Mouse (Mus musculus) limb, embryonic 14.5 days (tissue): ENCODE data around the gene Chpf2. TPM values are rescaled to one million over a fixed set of nuclear protein-coding genes. Genes with fewer than 3 reads are reported as not detected.

Experiments
- ATAC-seq: fragments of 200-750 bp; cut with Nextera tagmentation; 2 replicates; pipeline ENCODE4 v1.8.0; 2017; ENCODE audit warnings: low read depth, moderate number of reproducible peaks, moderate TSS enrichment; ENCODE audit not compliant: low FRiP score
- DNase-seq: peaks from one replicate; pipeline ENCODE4 v3.0.0-alpha.2; 2015; ENCODE audit warnings: low spot score
- H3K27ac ChIP-seq: fragments of 300-500 bp; sonication (generic); replicated peaks from 2 replicates; pipeline ENCODE4 v1.5.1; 2014; ENCODE audit warnings: low read depth, mild to moderate bottlenecking, low read length, moderate library complexity, mixed read lengths
- H3K27me3 ChIP-seq: fragments of 300-500 bp; sonication (generic); 2 replicates; pipeline ENCODE4 v1.6.1; 2014; ENCODE audit warnings: low read length, mixed read lengths; ENCODE audit not compliant: control insufficient read depth, insufficient read depth
- H3K36me3 ChIP-seq: fragments of 300-500 bp; sonication (generic); 2 replicates; pipeline ENCODE4 v1.6.1; 2014; ENCODE audit warnings: mild to moderate bottlenecking, low read length, moderate library complexity, mixed read lengths; ENCODE audit not compliant: control insufficient read depth, insufficient read depth
- H3K4me1 ChIP-seq: fragments of 300-500 bp; sonication (generic); 2 replicates; pipeline ENCODE4 v1.6.1; 2014; ENCODE audit warnings: antibody characterized with exemption, low read length, mixed read lengths; ENCODE audit not compliant: control insufficient read depth, insufficient read depth
- H3K4me2 ChIP-seq: fragments of 300-500 bp; sonication (generic); replicated peaks from 2 replicates; pipeline ENCODE4 v1.6.1; 2014; ENCODE audit warnings: low read depth, mild to moderate bottlenecking, low read length, moderate library complexity; ENCODE audit not compliant: severe bottlenecking
- H3K4me3 ChIP-seq: fragments of 300-500 bp; sonication (generic); replicated peaks from 2 replicates; pipeline ENCODE4 v1.5.1; 2014; ENCODE audit warnings: low read length
- H3K9ac ChIP-seq: fragments of 300-500 bp; sonication (generic); 2 replicates; pipeline ENCODE4 v1.6.1; 2014; ENCODE audit warnings: mild to moderate bottlenecking, low read depth, low read length, moderate library complexity; ENCODE audit not compliant: severe bottlenecking
- H3K9me3 ChIP-seq: fragments of 300-500 bp; sonication (generic); 2 replicates; pipeline ENCODE4 v1.6.1; 2016; ENCODE audit warnings: low read length; ENCODE audit not compliant: control insufficient read depth
- POLR2A ChIP-seq: fragments of 200-500 bp; IDR thresholded peaks from 2 replicates; pipeline ENCODE4 v1.8.0; 2012; ENCODE audit warnings: inconsistent platforms, mild to moderate bottlenecking, moderate library complexity, borderline replicate concordance; ENCODE audit not compliant: insufficient read depth, insufficient read length; ENCODE audit errors: extremely low read depth
- WGBS: fragments of 180-500 bp; shearing (Covaris S2); extraction: QIAGEN DNeasy Blood & Tissue Kit; methylation state at CpG from one replicate; pipeline ENCODE4 v1.1.7; 2014; 5-methylcytosine and 5-hydroxymethylcytosine counted together
- polyA plus RNA-seq, 2 experiments: library from polyadenylated mRNA; depleted of rRNA in 1 of 2; stranded (reverse) in 1 of 2; unstranded in 1 of 2; fragments of >200 nt; fragmentation: Nextera tagmentation in 1 of 2; extraction: Ambion mirVana in 1 of 2; gene quantifications; 2 replicates each; pipeline versions ENCODE4 v1.2.1 to v1.2.3; 2012 to 2014

Chpf2 gene
- polyA plus RNA-seq, 2 experiments: 23.1 to 56.2 TPM

GRCm38 (mm10) chr5:24556709-24557108 lies 29.8 kb upstream of the Chpf2 start, which contains the start of gene 4931409K22Rik:
Gene 4931409K22Rik, minus strand, starts transcription at chr5:24556809.
- no peak for DNase-seq

GRCm38 (mm10) chr5:24575948-24576347 lies 10.6 kb upstream of the Chpf2 start:
- Histone ChIP-seq H3K4me2 (peak overlapping the region; percentile 77), H3K4me1 (peaks cover 12% of the 10 kb centered on the region; the same call in 1 of the 2 replicates), H3K4me3 (peak overlapping the region; percentile 85), H3K9me3 (no peaks in the 10 kb centered on the region), H3K36me3 (peaks cover 45% of the 10 kb centered on the region), H3K27ac (no peak overlapping the region), H3K9ac (no peak overlapping the region), H3K27me3 (no peaks in the 10 kb centered on the region)
- TF ChIP-seq POLR2A: no peak
- no peak for ATAC-seq
- 83% methylated on average over 1 of the region's 1 CpGs for WGBS
- DNase-seq: no peak

More at GRCm38 (mm10) chr5:24556709-24557108, 29.8 kb upstream of the Chpf2 start, which contains the start of gene 4931409K22Rik:
- ATAC-seq: no peak
- no peak for TF ChIP-seq POLR2A
- no peaks in the 10 kb centered on the region; the same call in 1 of the 2 replicates for H3K9me3 ChIP-seq
- H3K4me2 ChIP-seq: no peak within 1 kb of the TSS
- H3K27me3 ChIP-seq: no peaks in the 10 kb centered on the region
- 70% methylated on average over 2 of the region's 2 CpGs for WGBS
- no peaks in the 10 kb centered on the region for H3K36me3 ChIP-seq
- no peak within 1 kb of the TSS for H3K4me3 ChIP-seq
- H3K4me1 ChIP-seq: peaks cover 12% of the 10 kb centered on the region
- no peak within 1 kb of the TSS for H3K9ac ChIP-seq
- H3K27ac ChIP-seq: no peak within 1 kb of the TSS

- Histone ChIP-seq H3K4me3 (peak overlapping the region; percentile 85), H3K27me3 (no peaks in the 10 kb centered on the region), H3K4me1 (peaks cover 12% of the 10 kb centered on the region; the same call in 1 of the 2 replicates), H3K27ac (peak overlapping the region; percentile 78), H3K4me2 (peak overlapping the region; percentile 77), H3K36me3 (peaks cover 37% of the 10 kb centered on the region), H3K9me3 (no peaks in the 10 kb centered on the region), H3K9ac (peak overlapping the region; percentile 81)
- ATAC-seq (peak; percentile 4; the same call in 1 of the 2 replicates), DNase-seq (no peak)
- WGBS: 0% methylated on average over 32 of the region's 32 CpGs
- no peak for TF ChIP-seq POLR2A
Measured at GRCm38 (mm10) chr5:24576801-24577182, 9.7 kb upstream of the Chpf2 start.

- Histone ChIP-seq H3K4me1 (peaks cover 12% of the 10 kb centered on the region; the same call in 1 of the 2 replicates), H3K27ac (peak within 1 kb of the TSS; percentile 79), H3K4me3 (peak within 1 kb of the TSS; percentile 85), H3K36me3 (peaks cover 31% of the 10 kb centered on the region), H3K4me2 (peak within 1 kb of the TSS; percentile 77), H3K9me3 (no peaks in the 10 kb centered on the region), H3K27me3 (no peaks in the 10 kb centered on the region), H3K9ac (peak within 1 kb of the TSS; percentile 81)
- DNase-seq: peak; percentile 100
- peak; percentile 98; the same call in 1 of the 2 replicates for TF ChIP-seq POLR2A
- peak; percentile 96 for ATAC-seq
- WGBS: under 1% methylated on average over 48 of the region's 48 CpGs
Measured at GRCm38 (mm10) chr5:24577183-24577929, 9.2 kb upstream of the Chpf2 start, which contains the start of gene Abcf2. Gene Abcf2, minus strand, starts transcription at chr5:24577467.

GRCm38 (mm10) chr5:24578109-24578963 lies 8.2 kb upstream of the Chpf2 start:
- no peaks in the 10 kb centered on the region for H3K9me3 ChIP-seq
- no peaks in the 10 kb centered on the region for H3K27me3 ChIP-seq
- DNase-seq (no peak), ATAC-seq (no peak)
- H3K36me3 ChIP-seq: peaks cover 21% of the 10 kb centered on the region
- peaks cover 12% of the 10 kb centered on the region; the same call in 1 of the 2 replicates for H3K4me1 ChIP-seq
- no peak for TF ChIP-seq POLR2A
- H3K27ac ChIP-seq: peak overlapping the region; percentile 79
- H3K4me3 ChIP-seq: peak overlapping the region; percentile 85
- peak overlapping the region; percentile 67 for H3K4me2 ChIP-seq
- WGBS: 73% methylated on average over 6 of the region's 6 CpGs
- H3K9ac ChIP-seq: peak overlapping the region; percentile 61
